Mouse (Mus musculus): ENCODE measurements around the gene Fanca.
"Not testable (repeated sequence)": the region's sequence is repeated elsewhere in the genome, so short reads cannot be mapped to it uniquely, and the experiment has no call there.

The Fanca gene

DNA sequence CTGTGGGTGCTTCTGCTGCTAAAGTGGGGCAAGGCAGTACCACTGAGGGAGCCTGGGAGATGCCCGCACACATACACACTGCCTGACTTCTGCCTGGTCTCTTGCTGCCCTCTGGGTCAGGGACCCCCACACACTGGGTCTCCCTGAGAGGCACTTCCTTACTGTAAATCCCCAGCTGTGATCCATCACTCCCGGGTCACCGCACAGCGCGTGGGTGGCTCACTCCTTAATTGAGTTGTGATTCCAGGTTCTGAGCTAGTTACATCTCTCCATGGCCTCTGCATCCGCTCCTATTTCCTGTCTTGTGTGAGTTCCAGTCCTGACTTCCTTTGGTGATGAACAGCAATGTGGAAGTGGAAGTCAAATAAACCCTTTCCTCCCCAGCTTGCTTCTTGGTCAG, 12.3 kb upstream of the Fanca start:
- no peak for DNase-seq

DNA sequence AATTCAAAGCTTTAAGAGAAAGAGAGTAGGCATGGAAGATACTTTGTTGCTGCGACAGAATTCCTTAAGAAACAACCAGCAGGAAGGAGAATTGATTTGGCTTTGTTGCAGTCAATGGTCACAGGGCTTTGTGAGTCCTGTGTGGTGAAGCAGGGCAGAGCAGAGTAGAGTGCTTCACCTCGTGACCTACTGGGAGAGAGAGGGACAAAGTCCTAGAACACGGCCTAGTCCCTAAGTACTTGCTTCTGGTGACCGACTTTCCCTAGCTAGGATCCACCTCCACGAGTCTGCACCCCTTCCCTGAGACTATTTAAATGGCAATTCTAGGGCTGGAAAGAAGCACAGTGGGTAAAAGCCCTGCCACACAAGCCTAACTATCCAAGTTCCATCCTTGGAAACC, 11.6 kb upstream of the Fanca start:
- DNase-seq, result no peak

DNA sequence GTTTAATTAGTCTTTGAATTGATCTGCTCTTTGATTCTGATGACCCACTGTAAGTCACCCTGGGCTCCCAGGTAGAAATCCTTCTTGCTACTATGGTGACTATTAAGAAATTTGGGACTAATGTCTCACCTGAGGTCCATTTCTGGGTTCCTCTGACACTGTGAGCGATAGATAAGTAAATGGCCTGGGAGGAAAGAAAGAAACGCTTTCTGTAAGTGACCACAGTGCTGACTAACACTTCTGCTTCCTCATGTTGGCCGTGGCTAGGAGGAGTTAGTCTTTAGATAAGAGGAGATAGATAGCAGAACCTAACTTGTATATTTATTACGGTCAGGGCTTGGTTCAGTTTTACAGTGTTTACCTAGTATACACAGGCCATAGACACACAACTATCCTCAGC, 11.0 kb upstream of the Fanca start:
- DNase-seq, result no peak

- no peak for DNase-seq
These were observed 10.2 kb upstream of the Fanca start for GRCm38 (mm10) chr8:123328552-123328951.

GRCm38 (mm10) chr8:123319522-123320164, 1.3 kb upstream of the Fanca start:
- peak; percentile 69 for DNase-seq

GRCm38 (mm10) chr8:123317781-123318466, 452 bp downstream of the Fanca start:
- DNase-seq, result no peak

DNA sequence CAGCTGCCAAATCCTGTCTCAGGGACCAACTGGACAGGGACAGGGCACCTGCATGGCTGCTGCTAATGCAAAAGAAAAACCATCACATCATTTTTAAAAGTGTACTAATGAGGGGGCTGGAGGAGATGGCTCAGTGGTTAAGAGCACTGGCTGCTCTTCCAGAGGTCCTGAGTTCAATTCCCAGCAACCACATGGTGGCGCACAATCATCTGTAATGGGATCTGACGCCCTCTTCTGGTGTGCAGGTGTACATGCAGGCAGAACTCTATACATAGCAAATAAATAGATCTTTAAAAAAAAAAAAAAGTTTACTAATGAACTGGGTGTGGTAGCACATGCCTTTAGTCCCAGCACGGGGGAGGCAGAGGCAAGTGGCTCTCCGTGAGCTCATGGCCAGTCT, 9.6 kb downstream of the Fanca start:
- DNase-seq, result no peak

DNA sequence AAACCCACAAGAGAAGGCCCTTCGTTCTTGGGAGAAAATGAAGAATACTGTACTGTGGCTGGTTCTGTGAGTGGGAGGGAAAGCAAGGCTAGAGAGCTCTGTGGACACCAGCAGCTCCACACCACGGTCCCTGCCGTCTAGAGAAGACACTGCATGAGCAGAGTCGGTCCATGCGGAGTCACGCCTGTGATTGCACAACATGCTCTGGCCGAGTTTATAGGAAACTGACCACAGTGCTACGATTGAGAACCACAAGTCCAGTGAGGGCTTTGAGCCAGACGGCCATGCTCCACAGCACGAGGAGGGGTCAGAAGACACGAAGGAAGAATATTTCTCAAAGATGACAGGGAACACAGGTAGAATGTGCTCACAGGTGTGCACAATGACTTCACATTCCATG, 20.1 kb downstream of the Fanca start:
- DNase-seq, result no peak

DNA sequence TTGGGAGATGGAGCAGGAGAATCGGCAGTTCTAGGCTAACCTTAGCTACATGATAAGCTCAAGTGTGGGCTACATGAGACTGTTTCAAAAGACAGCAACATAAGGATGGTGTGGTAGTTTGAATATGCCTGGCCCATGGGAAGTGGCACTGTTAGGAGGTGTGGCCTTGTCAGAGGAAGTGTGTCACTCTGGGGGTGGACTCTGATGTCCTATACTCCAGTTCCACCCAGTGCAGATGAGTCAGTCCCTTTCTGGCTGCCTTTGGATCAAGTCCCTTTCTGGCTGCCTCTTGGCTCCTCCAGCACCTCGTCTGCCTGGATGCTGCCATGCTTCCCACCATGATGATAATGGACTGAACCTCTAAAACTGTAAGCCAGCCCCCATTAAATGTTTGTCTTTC, 25.6 kb downstream of the Fanca start:
- no peak for DNase-seq

- DNase-seq, result no peak
These were observed 26.1 kb downstream of the Fanca start for GRCm38 (mm10) chr8:123292281-123292680.

DNA sequence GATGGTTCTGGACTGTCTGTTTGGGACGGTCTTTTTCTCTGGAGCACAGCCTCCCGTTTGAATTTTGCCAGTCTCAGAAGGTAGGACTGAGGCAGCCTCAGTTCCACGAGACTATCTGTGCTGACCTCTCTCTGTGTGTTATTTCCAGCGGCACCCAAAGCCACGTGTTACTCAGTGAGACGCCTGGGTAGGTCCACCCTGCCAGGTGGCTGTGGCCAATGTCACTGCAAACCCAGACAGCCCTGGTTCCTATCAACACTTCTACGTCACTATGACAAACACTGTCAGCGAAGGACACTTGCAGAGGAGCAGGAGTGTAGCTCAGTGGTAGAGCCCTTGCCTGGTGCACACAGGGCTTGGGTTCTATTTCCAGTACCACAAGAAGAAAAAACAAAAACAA, 26.7 kb downstream of the Fanca start:
- DNase-seq, result no peak

GRCm38 (mm10) chr8:123290679-123291078, 27.7 kb downstream of the Fanca start:
- DNase-seq, result no peak

- DNase-seq, result peak; percentile 68
These were observed 28.2 kb downstream of the Fanca start for GRCm38 (mm10) chr8:123290166-123290565.

DNA sequence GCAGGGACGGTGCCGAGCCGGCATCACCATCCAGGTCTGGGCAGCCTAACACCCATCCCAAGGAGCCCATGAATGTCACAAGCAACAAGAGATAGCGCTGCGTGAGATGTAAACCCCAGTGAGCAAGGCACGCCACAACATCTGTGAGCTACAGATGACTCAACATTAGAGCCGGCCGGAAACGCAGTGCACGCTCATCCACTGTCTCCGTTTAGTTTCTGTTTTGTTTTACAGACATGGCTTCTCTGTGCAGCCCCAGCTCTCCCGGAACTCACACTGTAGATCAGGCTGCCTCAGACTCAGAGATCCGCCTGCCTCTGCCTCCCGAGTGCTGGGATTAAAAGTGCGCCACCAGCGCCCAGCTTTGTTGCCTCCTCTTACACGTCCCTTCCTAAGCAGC, 31.0 kb downstream of the Fanca start:
- DNase-seq, result no peak

DNA sequence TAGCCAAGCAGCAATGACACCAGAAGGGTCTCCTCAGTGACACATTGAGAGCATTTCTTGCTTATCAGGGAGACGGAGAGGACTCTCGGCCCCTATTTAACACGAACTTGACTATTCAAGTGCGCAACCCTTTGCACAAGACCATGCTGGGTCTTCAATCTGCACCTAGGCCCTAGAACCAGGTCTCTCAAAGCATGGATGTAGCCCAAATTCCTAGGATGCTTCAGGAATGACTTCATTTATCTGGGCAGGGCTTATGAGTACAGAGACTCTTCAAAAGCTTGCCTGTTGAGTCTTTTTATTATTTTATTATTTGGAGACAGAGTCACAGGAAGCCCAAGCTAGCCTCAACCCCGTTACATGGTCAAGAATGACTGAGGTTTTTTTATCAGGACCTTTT, 33.9 kb downstream of the Fanca start:
- DNase-seq, result no peak

DNA sequence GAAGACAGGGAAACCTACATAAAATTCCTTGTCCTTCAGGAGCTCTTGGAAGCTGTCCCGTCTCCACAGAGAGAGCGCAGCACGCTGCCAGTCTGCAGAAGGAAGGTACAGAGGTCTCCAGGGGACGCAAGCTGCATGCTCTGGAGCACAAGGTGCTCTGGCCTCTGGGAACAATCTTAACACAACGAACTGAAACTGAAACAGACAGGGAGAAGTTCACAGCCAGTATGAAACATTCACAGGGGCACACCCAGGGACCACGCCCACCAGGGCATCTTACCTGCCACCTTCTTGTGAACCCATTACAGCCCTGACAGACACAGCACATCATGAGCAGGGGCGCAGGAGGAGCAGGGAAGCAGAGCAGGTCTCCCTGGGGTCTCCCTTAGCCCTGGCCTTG, 34.4 kb downstream of the Fanca start:
- DNase-seq, result no peak

GRCm38 (mm10) chr8:123282994-123283393, 35.4 kb downstream of the Fanca start:
- DNase-seq, result not testable (repeated sequence)

DNA sequence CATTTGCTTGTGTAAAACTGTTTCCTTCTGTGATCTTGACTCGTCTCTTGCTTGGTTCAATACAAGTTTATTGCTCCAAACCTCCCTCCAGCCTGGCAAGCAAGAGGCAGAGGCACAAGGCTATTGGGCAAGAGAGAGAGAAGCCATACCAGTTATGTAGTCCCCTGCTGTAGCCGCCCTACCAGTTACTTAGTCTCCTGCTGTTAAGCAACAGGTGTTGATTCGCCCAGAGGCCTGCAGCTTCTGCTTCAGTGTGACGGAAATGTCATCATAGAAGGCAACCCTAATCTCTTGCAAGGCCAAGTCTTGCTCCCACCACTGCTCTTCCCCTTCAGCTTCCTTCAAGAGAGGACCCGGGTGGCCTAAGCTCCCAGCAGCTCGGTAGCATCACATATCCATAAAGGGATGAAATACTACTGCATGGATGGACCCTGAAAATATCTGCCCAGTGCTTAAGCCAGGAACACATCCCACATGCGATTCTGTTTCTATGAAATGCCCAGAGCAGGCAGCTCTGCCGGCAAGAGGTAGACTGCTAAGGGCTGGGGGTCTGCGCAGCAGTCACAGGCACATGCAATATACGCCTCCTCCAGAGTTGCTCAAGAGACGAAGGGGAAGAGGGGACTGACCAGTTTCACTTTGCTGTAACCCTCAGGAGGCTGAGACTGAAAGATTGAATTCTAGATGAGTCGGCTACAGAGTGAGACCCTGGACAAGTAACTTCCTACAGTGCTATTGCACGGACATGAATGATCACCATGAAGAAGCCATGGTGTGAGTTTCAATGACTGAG, 37.9 kb downstream of the Fanca start:
- DNase-seq, result no peak

DNA sequence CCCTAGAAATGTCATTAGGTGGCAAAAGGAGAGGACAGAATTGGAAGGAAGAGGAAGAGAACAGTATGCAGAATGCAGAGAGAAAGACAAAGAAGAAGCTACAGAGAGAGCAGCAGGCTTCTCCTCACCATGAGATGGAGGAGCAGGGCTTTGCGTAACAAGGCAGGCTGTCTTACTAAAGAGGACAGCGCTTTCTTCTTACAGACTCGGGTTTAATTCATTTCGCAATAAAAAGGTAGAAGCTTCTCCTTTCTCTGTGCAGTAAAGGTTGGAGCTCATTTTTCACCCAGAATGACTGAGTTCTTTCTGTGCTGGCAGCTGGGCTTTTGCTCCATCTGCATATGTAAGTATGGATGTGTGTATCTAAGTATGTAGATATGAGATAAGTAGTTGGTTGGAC, 38.5 kb downstream of the Fanca start:
- DNase-seq, result no peak

DNA sequence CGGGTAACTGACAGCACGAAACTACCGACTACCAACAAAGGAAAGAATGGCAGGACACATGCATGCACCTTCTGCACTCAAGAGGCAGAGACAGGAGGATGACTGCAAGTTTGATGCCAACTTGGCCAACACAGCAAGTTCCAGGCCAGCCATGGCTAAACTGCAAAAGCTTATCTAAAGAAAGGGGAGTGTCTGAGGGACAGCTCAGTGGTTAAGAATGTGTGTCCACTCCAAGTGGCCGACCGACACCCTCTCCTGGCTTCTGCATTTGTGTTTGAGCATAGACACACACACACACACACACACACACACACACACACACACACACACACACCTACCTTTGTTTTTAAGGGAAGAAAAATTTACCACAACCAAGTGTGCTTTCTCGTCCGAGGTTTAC, 39.9 kb downstream of the Fanca start:
- DNase-seq, result no peak

DNA sequence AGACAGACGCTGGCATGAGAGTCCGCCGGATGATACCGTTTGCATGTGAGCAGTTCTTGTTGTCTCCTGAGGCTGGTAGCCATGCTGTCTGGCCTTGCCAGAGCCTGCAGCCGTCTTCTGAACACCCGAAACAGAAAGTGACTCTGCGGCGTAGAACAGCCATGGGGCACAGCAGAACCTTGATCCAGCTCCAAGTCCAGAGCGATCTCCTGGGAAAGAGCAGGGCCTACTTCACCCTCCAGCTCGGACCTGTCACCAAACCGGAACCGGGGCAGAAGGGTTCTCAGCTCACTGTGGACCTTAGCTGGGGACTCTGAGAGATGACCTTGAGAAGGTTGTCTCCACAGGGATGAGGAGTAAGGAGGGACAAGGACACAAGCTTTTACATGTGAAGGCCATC, 43.3 kb downstream of the Fanca start:
- DNase-seq, result no peak

DNA sequence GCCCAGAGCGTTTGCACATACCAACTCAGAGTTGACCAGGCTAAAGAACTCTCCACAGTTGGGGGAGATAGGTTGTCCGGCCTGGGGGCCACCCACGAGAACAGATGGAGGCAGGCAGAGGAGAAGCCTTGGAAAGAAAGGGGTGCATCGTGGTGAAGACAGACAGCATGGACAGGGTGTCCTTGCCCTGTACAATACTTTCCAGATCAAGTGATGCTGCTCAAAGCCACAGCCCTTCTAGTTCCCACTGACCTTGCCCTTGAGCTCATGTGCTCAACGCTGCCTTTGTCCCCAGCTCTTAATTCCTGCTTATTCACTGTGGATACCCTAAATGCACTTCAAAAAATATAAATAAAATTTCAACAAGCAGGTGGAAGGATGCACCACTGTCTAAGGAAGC, 43.9 kb downstream of the Fanca start:
- DNase-seq, result no peak

GRCm38 (mm10) chr8:123271901-123272300, 46.5 kb downstream of the Fanca start:
- peak; percentile 54 for DNase-seq

GRCm38 (mm10) chr8:123271147-123271546, 47.2 kb downstream of the Fanca start:
- DNase-seq, result no peak

All from kidney, postnatal 10 days (tissue).